Mouse (Mus musculus) cortical plate, adult 2 months (tissue): Measurements from ENCODE around the gene Gm37240.

Experiments used
- CTCF ChIP-seq: fragments of 200-500 bp; IDR thresholded peaks from 2 replicates; pipeline ENCODE4 v1.5.1; 2011; ENCODE audit warnings: mild to moderate bottlenecking, control low read depth, low read length; ENCODE audit not compliant: insufficient read depth; ENCODE audit errors: extremely low read depth
- POLR2A ChIP-seq: fragments of 200-500 bp; IDR thresholded peaks from 2 replicates; pipeline ENCODE4 v1.6.1; 2011; ENCODE audit warnings: mild to moderate bottlenecking, low read length, control low read depth; ENCODE audit not compliant: insufficient read depth; ENCODE audit errors: extremely low read depth

- TF ChIP-seq CTCF (no peak), POLR2A (no peak)
These were observed 1318.8 kb downstream of the Gm37240 start for GRCm38 (mm10) chr3:84568540-84568939.
